Mouse (Mus musculus) E14TG2a.4 (cell line): ENCODE results near the gene Rsph1.

Experiments
- H3K27me3 ChIP-seq: 2 replicates; pipeline ENCODE4 v1.6.1; 2014; ENCODE audit warnings: low read length, control low read depth; ENCODE audit not compliant: insufficient read depth
- H3K36me3 ChIP-seq: 2 replicates; pipeline ENCODE4 v1.6.1; 2014; ENCODE audit warnings: low read length, control low read depth; ENCODE audit not compliant: insufficient read depth
- H3K4me1 ChIP-seq: replicated peaks from 2 replicates; pipeline ENCODE4 v1.6.1; 2014; ENCODE audit warnings: low read depth, low read length, control low read depth
- H3K4me3 ChIP-seq: replicated peaks from 2 replicates; pipeline ENCODE4 v1.5.1; 2014; ENCODE audit warnings: mild to moderate bottlenecking, low read length
- H3K9me3 ChIP-seq: 2 replicates; pipeline ENCODE4 v1.6.1; 2014; ENCODE audit warnings: low read length, control low read depth
- CTCF ChIP-seq: conservative IDR thresholded peaks from 2 replicates; pipeline ENCODE4 v1.5.1; 2014; ENCODE audit warnings: low read length
- NANOG ChIP-seq: IDR thresholded peaks from 2 replicates; pipeline ENCODE4 v1.6.1; 2014; ENCODE audit warnings: borderline replicate concordance, low read length, mixed read lengths
- POU5F1 ChIP-seq: IDR thresholded peaks from 2 replicates; pipeline ENCODE4 v1.6.1; 2014; ENCODE audit warnings: low read length, borderline replicate concordance

Rsph1 gene

DNA sequence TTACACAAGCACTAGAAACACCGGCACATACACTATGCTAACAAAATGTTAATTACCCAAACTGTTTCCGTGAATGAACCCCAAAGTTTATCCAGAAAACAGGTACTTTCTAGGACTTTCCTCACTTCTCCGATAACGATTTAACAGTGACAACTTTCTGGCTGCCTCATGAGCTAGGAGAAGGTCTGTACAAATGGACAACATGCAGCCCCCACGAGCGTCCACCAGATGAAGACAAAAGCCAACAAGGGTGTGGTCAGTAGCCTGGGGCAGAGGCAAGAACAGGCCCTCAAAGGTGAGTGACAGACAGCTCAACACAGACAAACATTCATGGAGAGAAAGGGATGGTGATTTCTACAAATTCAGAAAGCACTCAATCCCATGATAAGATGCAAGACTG is 9.6 kb downstream of the Rsph1 start:
- H3K36me3 ChIP-seq = no peaks in the 10 kb centered on the region
- H3K4me3 ChIP-seq = peak overlapping the region; percentile 20
- no peaks in the 10 kb centered on the region for H3K27me3 ChIP-seq
- peaks cover 92% of the 10 kb centered on the region for H3K4me1 ChIP-seq
- TF ChIP-seq POU5F1 (no peak), CTCF (no peak), NANOG (no peak)
- no peaks in the 10 kb centered on the region for H3K9me3 ChIP-seq

DNA sequence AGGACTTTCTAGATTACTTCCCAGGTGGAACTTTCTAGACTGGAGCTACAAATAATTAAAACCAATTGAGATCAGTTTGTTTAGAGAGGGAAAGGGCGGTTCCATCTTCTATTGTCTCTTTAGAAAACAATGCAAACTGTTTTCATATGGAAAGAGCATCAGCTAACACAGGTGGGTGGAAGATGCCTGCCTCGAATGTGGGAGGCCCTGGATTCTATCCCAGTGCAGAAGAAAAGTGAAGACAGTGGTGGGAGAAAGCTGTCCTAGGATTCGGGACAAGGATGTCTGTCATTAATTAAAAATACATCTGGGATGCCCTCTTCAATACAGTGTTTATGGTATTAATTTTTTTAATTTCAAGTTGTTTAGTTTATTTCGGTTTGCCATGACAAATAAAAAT is 10.0 kb downstream of the Rsph1 start:
- no peaks in the 10 kb centered on the region for H3K9me3 ChIP-seq
- no peaks in the 10 kb centered on the region for H3K36me3 ChIP-seq
- no peaks in the 10 kb centered on the region for H3K27me3 ChIP-seq
- TF ChIP-seq CTCF = no peak
- TF ChIP-seq NANOG = no peak
- TF ChIP-seq POU5F1 = no peak
- H3K4me3 ChIP-seq = peak overlapping the region; percentile 20; the same call in 1 of the 2 replicates
- peaks cover 92% of the 10 kb centered on the region for H3K4me1 ChIP-seq

DNA sequence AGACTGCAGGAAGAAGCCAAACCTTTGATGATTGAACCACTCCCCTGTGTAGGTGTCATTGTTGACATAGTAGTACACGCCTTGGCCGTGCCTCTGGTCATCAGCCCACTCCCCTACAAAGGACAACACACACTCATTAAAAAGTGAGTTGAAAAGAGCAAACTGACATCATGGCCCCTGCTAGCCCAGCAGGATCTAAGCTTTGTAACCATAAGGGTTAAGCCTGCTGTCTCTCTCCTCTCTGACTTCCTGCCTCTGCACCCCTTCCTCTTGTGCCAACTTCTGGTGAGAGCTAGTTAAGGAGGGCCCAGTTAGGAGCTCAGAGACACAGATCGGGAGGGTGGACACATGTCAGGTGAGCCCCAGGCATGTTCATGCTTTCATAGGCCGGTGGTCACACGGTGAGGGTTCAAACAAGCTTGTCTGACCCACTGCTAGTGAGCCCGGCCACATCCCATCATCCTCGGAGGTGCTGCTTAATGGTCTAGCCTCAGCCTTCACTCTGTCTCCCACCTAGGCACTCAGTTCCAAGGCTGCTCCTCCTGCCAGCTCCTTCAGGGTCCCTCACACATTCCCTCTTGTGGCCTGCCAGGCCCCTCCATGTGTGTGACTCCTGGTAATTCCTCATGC is 10.7 kb downstream of the Rsph1 start:
- no peaks in the 10 kb centered on the region for H3K27me3 ChIP-seq
- peak overlapping the region; percentile 50; the same call in 1 of the 2 replicates for H3K4me3 ChIP-seq
- H3K9me3 ChIP-seq = no peaks in the 10 kb centered on the region
- no peaks in the 10 kb centered on the region for H3K36me3 ChIP-seq
- H3K4me1 ChIP-seq = peaks cover 92% of the 10 kb centered on the region
- TF ChIP-seq NANOG = no peak

GRCm38 (mm10) chr17:31265831-31266230 is 11.4 kb downstream of the Rsph1 start:
- Histone ChIP-seq H3K4me3 (peak overlapping the region; percentile 50), H3K9me3 (no peaks in the 10 kb centered on the region), H3K27me3 (no peaks in the 10 kb centered on the region), H3K4me1 (peaks cover 91% of the 10 kb centered on the region), H3K36me3 (no peaks in the 10 kb centered on the region)
- TF ChIP-seq CTCF = no peak
- TF ChIP-seq POU5F1 = no peak
- TF ChIP-seq NANOG = no peak

GRCm38 (mm10) chr17:31265171-31265572 is 12.0 kb downstream of the Rsph1 start:
- TF ChIP-seq CTCF = no peak
- TF ChIP-seq POU5F1 = no peak
- TF ChIP-seq NANOG = no peak; the same call in 1 of the 2 replicates
- no peaks in the 10 kb centered on the region for H3K27me3 ChIP-seq
- H3K9me3 ChIP-seq = no peaks in the 10 kb centered on the region
- peaks cover 92% of the 10 kb centered on the region for H3K4me1 ChIP-seq
- H3K36me3 ChIP-seq = no peaks in the 10 kb centered on the region
- peak overlapping the region; percentile 50 for H3K4me3 ChIP-seq

DNA sequence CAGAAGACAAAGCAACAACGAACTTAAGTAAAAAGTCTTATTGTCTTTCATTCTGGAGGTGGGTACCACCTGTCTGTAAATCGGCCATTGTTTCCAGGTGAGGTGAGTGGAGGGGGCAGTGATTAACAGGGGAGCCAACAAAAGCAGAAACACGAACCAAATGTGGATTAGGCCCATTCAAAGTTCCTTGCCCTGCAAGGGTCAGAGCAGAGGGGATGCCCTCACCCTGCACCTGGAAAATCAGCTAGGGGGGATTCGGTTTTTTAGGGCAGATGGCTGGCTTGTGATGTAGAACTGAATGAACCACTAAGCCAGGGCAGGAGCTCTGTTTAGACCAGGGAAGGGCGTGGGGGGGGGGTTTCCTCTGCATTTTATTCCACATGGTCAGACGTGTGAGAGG is 12.8 kb downstream of the Rsph1 start:
- H3K4me3 ChIP-seq = peak overlapping the region; percentile 50
- no peaks in the 10 kb centered on the region for H3K27me3 ChIP-seq
- peaks cover 92% of the 10 kb centered on the region for H3K4me1 ChIP-seq
- H3K36me3 ChIP-seq = no peaks in the 10 kb centered on the region; the same call in 1 of the 2 replicates
- no peaks in the 10 kb centered on the region for H3K9me3 ChIP-seq
- no peak for TF ChIP-seq POU5F1
- no peak for TF ChIP-seq NANOG
- TF ChIP-seq CTCF = no peak

DNA sequence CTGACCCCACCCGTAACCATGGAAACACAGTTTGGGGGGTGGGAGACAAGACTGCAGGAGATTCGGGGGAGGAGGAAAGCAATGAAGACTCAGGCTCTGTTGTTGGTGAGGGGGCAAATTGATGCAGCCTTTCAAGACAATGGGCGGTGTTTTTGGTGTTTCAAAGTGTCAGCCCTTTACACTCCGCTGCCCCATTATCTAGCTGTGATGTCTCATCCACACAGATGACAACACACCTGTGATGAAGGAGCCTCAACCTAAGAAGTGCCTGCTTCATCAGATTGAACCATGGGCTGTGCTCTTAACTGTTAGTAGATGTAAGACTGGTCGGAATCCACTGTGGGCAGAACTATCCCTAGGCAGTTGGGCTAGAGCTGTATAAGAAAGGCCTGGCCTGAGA is 13.4 kb downstream of the Rsph1 start:
- TF ChIP-seq POU5F1 = no peak
- TF ChIP-seq CTCF = no peak
- no peak for TF ChIP-seq NANOG
- no peak overlapping the region for H3K4me3 ChIP-seq

DNA sequence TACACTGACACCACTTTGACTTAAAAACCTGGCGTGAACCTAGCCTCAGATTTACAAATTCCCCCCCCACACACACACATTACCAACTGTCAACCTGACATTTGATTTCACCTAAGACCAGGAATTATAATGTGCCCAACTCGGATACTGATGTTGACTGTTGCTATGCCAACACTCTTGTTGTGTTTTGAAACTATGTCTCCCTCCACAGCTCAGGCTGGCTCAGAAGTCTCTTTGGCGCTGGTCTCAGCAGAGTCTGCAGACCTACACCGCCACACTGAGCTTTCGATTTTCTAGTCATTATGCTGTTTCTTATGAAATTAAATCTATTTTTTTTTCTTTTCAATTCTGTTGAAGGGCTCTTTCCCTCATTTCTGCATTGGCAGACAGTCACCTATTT is 14.5 kb downstream of the Rsph1 start:
- Histone ChIP-seq H3K4me1 (peaks cover 89% of the 10 kb centered on the region), H3K36me3 (peaks cover under 1% of the 10 kb centered on the region; the same call in 1 of the 2 replicates), H3K27me3 (no peaks in the 10 kb centered on the region), H3K4me3 (no peak overlapping the region), H3K9me3 (no peaks in the 10 kb centered on the region)
- TF ChIP-seq POU5F1 = no peak
- no peak for TF ChIP-seq NANOG
- TF ChIP-seq CTCF = no peak

More for the DNA sequence above, 13.4 kb downstream of the Rsph1 start:
- Histone ChIP-seq H3K4me1 (peaks cover 90% of the 10 kb centered on the region), H3K9me3 (no peaks in the 10 kb centered on the region), H3K27me3 (no peaks in the 10 kb centered on the region), H3K36me3 (no peaks in the 10 kb centered on the region; the same call in 1 of the 2 replicates)

DNA sequence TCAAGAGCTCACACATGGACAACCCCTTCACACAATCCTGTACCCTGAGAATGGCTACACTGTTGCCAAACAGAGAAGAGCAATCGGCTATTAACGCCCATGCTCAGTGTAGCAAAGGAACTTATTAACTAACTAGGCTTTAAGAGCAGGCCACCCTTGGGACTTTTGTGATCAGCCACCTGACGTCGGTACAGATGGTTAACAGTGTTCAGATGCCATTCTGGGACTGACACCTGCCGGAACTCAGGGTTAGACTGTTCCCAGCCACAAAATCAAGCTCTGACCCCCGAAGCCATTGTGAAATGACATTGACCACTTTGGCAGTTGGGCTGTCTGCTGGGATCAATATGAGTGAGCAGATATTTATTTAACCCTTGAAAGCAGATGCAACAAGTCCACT is 15.8 kb downstream of the Rsph1 start:
- Histone ChIP-seq H3K4me1 (peaks cover 80% of the 10 kb centered on the region), H3K4me3 (no peak overlapping the region), H3K27me3 (no peaks in the 10 kb centered on the region), H3K9me3 (peaks cover 4% of the 10 kb centered on the region), H3K36me3 (peaks cover 8% of the 10 kb centered on the region; the same call in 1 of the 2 replicates)
- TF ChIP-seq POU5F1 (no peak), NANOG (no peak), CTCF (no peak)
